ENCODE assay signal across 8 mouse cellular contexts in the genomic region with DNA sequence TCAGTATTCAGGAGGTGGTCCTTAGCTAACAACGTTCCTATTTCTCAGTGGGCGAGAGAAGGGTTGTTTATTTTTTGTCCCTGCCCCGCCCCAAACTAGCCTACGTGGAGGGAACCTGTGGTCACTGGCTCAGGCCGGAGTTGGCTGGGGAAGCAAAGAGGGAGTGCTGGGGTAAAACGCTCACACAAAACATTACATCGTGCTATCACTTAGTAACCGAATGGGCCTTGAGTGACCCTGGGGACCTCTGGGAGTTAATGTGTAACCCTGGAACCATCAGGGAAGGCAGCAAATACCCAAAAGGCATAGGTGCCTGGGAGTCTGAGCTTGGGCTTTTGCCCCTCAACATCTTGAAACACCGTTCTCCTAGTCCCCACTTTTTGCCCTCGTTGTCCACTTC. TPM values are rescaled to one million over a fixed set of nuclear protein-coding genes. Genes with fewer than 3 reads are reported as not detected.
DNase-seq lines count a peak whose midpoint lies in the region; ATAC-seq and TF ChIP-seq lines count a peak whose summit lies in the region.

No protein-coding gene starts in this region.

- peaks cover 10% of the 10 kb centered on the region for H3K36me3 ChIP-seq in heart, adult 2 months (ENCODE audit: control insufficient read depth, insufficient read depth, low read length)
- H3K36me3 ChIP-seq in hindbrain, embryonic 12.5 days: peaks cover 22% of the 10 kb centered on the region
- peaks cover 42% of the 10 kb centered on the region for H3K36me3 ChIP-seq in liver, embryonic 12.5 days
- peaks cover 31% of the 10 kb centered on the region for H3K36me3 ChIP-seq in myocyte (ENCODE audit: control insufficient read depth, insufficient read depth)

- WGBS in heart, adult 2 months: under 1% methylated on average over 10 of the region's 10 CpGs
- WGBS in hindbrain, embryonic 12.5 days: 2% methylated on average over 10 of the region's 10 CpGs
- WGBS in liver, embryonic 12.5 days (ENCODE audit: insufficient replicate concordance): under 1% methylated on average over 10 of the region's 10 CpGs

- TF ChIP-seq CTCF in heart, adult 2 months (IDR thresholded peaks at IDR 0.05): no peak

- peaks cover 3% of the 10 kb centered on the region for H3K4me1 ChIP-seq in heart, adult 2 months (ENCODE audit: control insufficient read depth, insufficient read depth, low read length)
- H3K4me1 ChIP-seq in hindbrain, embryonic 12.5 days: peaks cover 52% of the 10 kb centered on the region
- peaks cover 66% of the 10 kb centered on the region for H3K4me1 ChIP-seq in liver, embryonic 12.5 days

- H3ac ChIP-seq in myocyte (ENCODE audit: control insufficient read depth, insufficient read length): no peak overlapping the region

- H3K9me3 ChIP-seq in hindbrain, embryonic 12.5 days (replicated peaks): no peaks in the 10 kb centered on the region
- H3K9me3 ChIP-seq in liver, embryonic 12.5 days (replicated peaks): no peaks in the 10 kb centered on the region

- no peaks in the 10 kb centered on the region for H3K27me3 ChIP-seq in heart, adult 2 months (ENCODE audit: control insufficient read depth, insufficient read depth, low read length)
- H3K27me3 ChIP-seq in hindbrain, embryonic 12.5 days: no peaks in the 10 kb centered on the region
- no peaks in the 10 kb centered on the region for H3K27me3 ChIP-seq in liver, embryonic 12.5 days (replicated peaks)
- H3K27me3 ChIP-seq in myocyte (ENCODE audit: control insufficient read depth, insufficient read depth, insufficient read length): no peaks in the 10 kb centered on the region

- peak overlapping the region; percentile 96 for H3K27ac ChIP-seq in heart, adult 2 months
- peak overlapping the region; percentile 90; the same call in 1 of the 2 replicates for H3K27ac ChIP-seq in hindbrain, embryonic 12.5 days
- H3K27ac ChIP-seq in liver, embryonic 12.5 days: peak overlapping the region; percentile 100

- intact Hi-C loops in heart, adult 2 months (cut with DNase I): loop anchor here (1.0 to 2.0 kb wide), 4 partner anchors 18 to 193 kb away; no protein-coding TSS in a partner anchor
- intact Hi-C loops in heart, postnatal 25 days (cut with DNase I): loop anchor here (2.0 kb wide), 1 partner anchor 117 kb away; no protein-coding TSS in a partner anchor

- no peak for ATAC-seq in hindbrain, embryonic 12.5 days (ENCODE audit: low FRiP score)
- ATAC-seq in liver, embryonic 12.5 days: peak; percentile 14

- peak overlapping the region; percentile 96 for H3K4me3 ChIP-seq in heart, adult 2 months
- peak overlapping the region; percentile 53 for H3K4me3 ChIP-seq in hindbrain, embryonic 12.5 days
- peak overlapping the region; percentile 94 for H3K4me3 ChIP-seq in liver, embryonic 12.5 days
- peak overlapping the region; percentile 62 for H3K4me3 ChIP-seq in myocyte

- no peak for TF ChIP-seq EP300 in heart, adult 2 months (IDR thresholded peaks at IDR 0.05; ENCODE audit: insufficient read depth, low read depth, low read length)

- no peak for TF ChIP-seq POLR2A in heart, adult 2 months (IDR thresholded peaks at IDR 0.05; ENCODE audit: insufficient read depth, low read depth, low read length)
- TF ChIP-seq POLR2A in myocyte (IDR thresholded peaks at IDR 0.05; ENCODE audit: insufficient read length, low read depth): no peak

- no peaks in the 10 kb centered on the region for H3K79me2 ChIP-seq in heart, adult 2 months (replicated peaks; ENCODE audit: control insufficient read depth, insufficient read depth, low read length)
- H3K79me2 ChIP-seq in myocyte (ENCODE audit: control insufficient read depth, insufficient read depth): peaks cover 18% of the 10 kb centered on the region

- peak overlapping the region; percentile 29 for H3K9ac ChIP-seq in heart, adult 2 months (ENCODE audit: low read depth, low read length)
- no peak overlapping the region for H3K9ac ChIP-seq in hindbrain, embryonic 12.5 days
- H3K9ac ChIP-seq in liver, embryonic 12.5 days: peak overlapping the region; percentile 97

- DNase-seq in heart, adult 2 months: no peak
- no peak for DNase-seq in heart, postnatal 25 days (ENCODE audit: low spot score)
- DNase-seq in embryo, embryonic 10.5 days (ENCODE audit: low spot score): peak; percentile 66
- no peak for DNase-seq in layer of hippocampus, postnatal 10 days (ENCODE audit: low spot score in 2 of 2)
- no peak for DNase-seq in gastrocnemius, postnatal 25 days

- peak overlapping the region; percentile 90 for H3K4me2 ChIP-seq in hindbrain, embryonic 12.5 days (replicated peaks)
- H3K4me2 ChIP-seq in liver, embryonic 12.5 days: peak overlapping the region; percentile 92
- H3K4me2 ChIP-seq in myocyte (ENCODE audit: low read depth): peak overlapping the region; percentile 99

TF ChIP-seq in myocyte, 11 proteins besides CTCF, POLR2A, EP300 and RAD21:
- TF ChIP-seq TCF12 (IDR thresholded peaks at IDR 0.05; ENCODE audit: insufficient read depth, poor library complexity, severe bottlenecking): no peak
- TF ChIP-seq TCF3 (IDR thresholded peaks at IDR 0.05; ENCODE audit: insufficient read length, low read depth): no peak
- TF ChIP-seq REST (IDR thresholded peaks at IDR 0.05; ENCODE audit: insufficient read depth, insufficient read length): no peak
- no peak for TF ChIP-seq USF1 (IDR thresholded peaks at IDR 0.05; ENCODE audit: low read depth)
- TF ChIP-seq POLR2AphosphoS2 (IDR thresholded peaks at IDR 0.05; ENCODE audit: insufficient read length, low read depth): no peak
- TF ChIP-seq MYOG (IDR thresholded peaks at IDR 0.05; ENCODE audit: control insufficient read depth in 1 of 3, insufficient read depth in 1 of 3, insufficient read length in 2 of 3, low read depth in 2 of 3): no peak
- no peak for TF ChIP-seq E2F4 (IDR thresholded peaks at IDR 0.05; ENCODE audit: insufficient read depth)
- TF ChIP-seq SRF (IDR thresholded peaks at IDR 0.05; ENCODE audit: control insufficient read depth, insufficient read length, low read depth): no peak
- TF ChIP-seq MAX (IDR thresholded peaks at IDR 0.05; ENCODE audit: low read depth): no peak
- TF ChIP-seq MYOD1 (IDR thresholded peaks at IDR 0.05; ENCODE audit: control insufficient read depth in 1 of 3, insufficient read length in 2 of 3, low read depth in 2 of 3): no peak
- TF ChIP-seq CEBPB (IDR thresholded peaks at IDR 0.05; ENCODE audit: insufficient read depth, poor library complexity, severe bottlenecking): no peak

RNA-seq across cellular contexts. Expression of a gene that starts 0.9 kb away (rescaled TPM):
- 1 to 10 TPM; 5.4 to 5.7 TPM for total RNA-seq in heart, adult 2 months (2021)
- polyA plus RNA-seq in heart, adult 2 months (2012; rRNA removed): 15.7 and 17.3 TPM in 2 replicates
- 1 to 10 TPM; 5.5 to 7.2 TPM for total RNA-seq in heart, postnatal 25 days (2021)
- 9.4 and 10.2 TPM in 2 replicates for polyA plus RNA-seq in hindbrain, embryonic 12.5 days (2016; fragmentation: Nextera tagmentation; extraction: Ambion mirVana)
- polyA plus RNA-seq in liver, embryonic 12.5 days (2016; fragmentation: Nextera tagmentation; extraction: Ambion mirVana): 62.6 and 67.1 TPM in 2 replicates
- 17.4 TPM for polyA plus RNA-seq in myocyte (2012; fragmentation: generic; extraction: Trizol)
- 10 to 100 TPM; 37.0 to 38.8 TPM for total RNA-seq in layer of hippocampus, postnatal 10 days (2021)
- total RNA-seq in gastrocnemius, postnatal 25 days (2021): 1 to 10 TPM; 1.9 to 2.4 TPM

RNA-seq across cellular contexts. Expression of a gene that starts 1.0 kb away (rescaled TPM):
- 1 to 10 TPM; 1.6 to 2.5 TPM for total RNA-seq in heart, adult 2 months (2021)
- 7.0 and 7.6 TPM in 2 replicates for polyA plus RNA-seq in heart, adult 2 months (2012; rRNA removed)
- total RNA-seq in heart, postnatal 25 days (2021): 1 to 10 TPM; 2.5 to 2.6 TPM
- 10.7 and 12.9 TPM in 2 replicates for polyA plus RNA-seq in hindbrain, embryonic 12.5 days (2016; fragmentation: Nextera tagmentation; extraction: Ambion mirVana)
- 12.2 and 13.7 TPM in 2 replicates for polyA plus RNA-seq in liver, embryonic 12.5 days (2016; fragmentation: Nextera tagmentation; extraction: Ambion mirVana)
- polyA plus RNA-seq in myocyte (2012; fragmentation: generic; extraction: Trizol): 9.6 TPM
- 1 to 10 TPM; 6.2 to 6.4 TPM for total RNA-seq in layer of hippocampus, postnatal 10 days (2021)
- total RNA-seq in gastrocnemius, postnatal 25 days (2021): 1 to 10 TPM in 1 of 2 experiments, under 1 TPM in 1; 0.99 to 1.2 TPM

RNA-seq across cellular contexts. Expression of a gene that starts 5.9 kb away (rescaled TPM):
- total RNA-seq in heart, adult 2 months (2021): 100 to 1,000 TPM; 801 to 911 TPM
- 155 and 253 TPM in 2 replicates for polyA plus RNA-seq in heart, adult 2 months (2012; rRNA removed)
- total RNA-seq in heart, postnatal 25 days (2021): 100 to 1,000 TPM; 776 to 853 TPM
- polyA plus RNA-seq in hindbrain, embryonic 12.5 days (2016; fragmentation: Nextera tagmentation; extraction: Ambion mirVana): 894 and 983 TPM in 2 replicates
- 1,112 and 1,156 TPM in 2 replicates for polyA plus RNA-seq in liver, embryonic 12.5 days (2016; fragmentation: Nextera tagmentation; extraction: Ambion mirVana)
- 3,571 TPM for polyA plus RNA-seq in myocyte (2012; fragmentation: generic; extraction: Trizol)
- total RNA-seq in layer of hippocampus, postnatal 10 days (2021): 100 to 1,000 TPM; 878 to 942 TPM
- 100 to 1,000 TPM; 715 to 745 TPM for total RNA-seq in gastrocnemius, postnatal 25 days (2021)

RNA-seq across cellular contexts. Expression of a gene that starts 10.8 kb away (rescaled TPM):
- 1 to 10 TPM; 8.2 to 9.8 TPM for total RNA-seq in heart, adult 2 months (2021)
- polyA plus RNA-seq in heart, adult 2 months (2012; rRNA removed): 17.2 and 17.5 TPM in 2 replicates
- total RNA-seq in heart, postnatal 25 days (2021): 10 to 100 TPM; 11.2 to 12.2 TPM
- polyA plus RNA-seq in hindbrain, embryonic 12.5 days (2016; fragmentation: Nextera tagmentation; extraction: Ambion mirVana): 75.2 and 81.0 TPM in 2 replicates
- 20.3 and 24.0 TPM in 2 replicates for polyA plus RNA-seq in liver, embryonic 12.5 days (2016; fragmentation: Nextera tagmentation; extraction: Ambion mirVana)
- 88.8 TPM for polyA plus RNA-seq in myocyte (2012; fragmentation: generic; extraction: Trizol)
- total RNA-seq in layer of hippocampus, postnatal 10 days (2021): 10 to 100 TPM; 40.9 to 42.2 TPM
- total RNA-seq in gastrocnemius, postnatal 25 days (2021): 1 to 10 TPM; 5.0 to 7.3 TPM

RNA-seq across cellular contexts. Expression of a gene that starts 12.0 kb away (rescaled TPM):
- total RNA-seq in heart, adult 2 months (2021): 1 to 10 TPM; 3.7 to 6.0 TPM
- 11.2 and 13.4 TPM in 2 replicates for polyA plus RNA-seq in heart, adult 2 months (2012; rRNA removed)
- 1 to 10 TPM; 4.6 to 6.7 TPM for total RNA-seq in heart, postnatal 25 days (2021)
- 149 and 152 TPM in 2 replicates for polyA plus RNA-seq in hindbrain, embryonic 12.5 days (2016; fragmentation: Nextera tagmentation; extraction: Ambion mirVana)
- polyA plus RNA-seq in liver, embryonic 12.5 days (2016; fragmentation: Nextera tagmentation; extraction: Ambion mirVana): 45.4 and 47.6 TPM in 2 replicates
- polyA plus RNA-seq in myocyte (2012; fragmentation: generic; extraction: Trizol): 206 TPM
- 10 to 100 TPM; 47.8 to 48.9 TPM for total RNA-seq in layer of hippocampus, postnatal 10 days (2021)
- 1 to 10 TPM; 2.9 to 4.0 TPM for total RNA-seq in gastrocnemius, postnatal 25 days (2021)

Comparison
In these comparisons a context has a peak if more than half of its experiments do, and no peak if none do; other contexts are left out.
1. RNA of a gene that starts 0.9 kb away (total RNA-seq): 37.0 to 38.8 TPM in layer of hippocampus, postnatal 10 days; 5.5 to 7.2 TPM in heart, postnatal 25 days, 5.4 to 5.7 TPM in heart, adult 2 months and 1.9 to 2.4 TPM in gastrocnemius, postnatal 25 days; every median in the first group is over 4 times any median in the second.
2. Peak in every context shown above with its lines, with median percentiles within 50 percentile points of each other: H3K27ac ChIP-seq, H3K4me3 ChIP-seq and H3K4me2 ChIP-seq.